Mouse (Mus musculus) layer of hippocampus, adult 18-20 months (tissue): ENCODE measurements around the gene Ltbr. TPM values are rescaled to one million over a fixed set of nuclear protein-coding genes. Genes with fewer than 3 reads are reported as not detected.

Experiments used
- DNase-seq, 2 experiments: peaks; one replicate each; pipeline ENCODE4 v3.0.0; 2022; ENCODE audit warnings: low spot score in 2 of 2
- total RNA-seq, 2 experiments: library from RNA; stranded (reverse); gene quantifications; 2 replicates each; pipeline ENCODE4 v1.2.3; 2021

Gene Ltbr
- total RNA-seq, 2 experiments from 2014 or later: 6.5 to 7.4 TPM

- DNase-seq: no peak
Observed at GRCm38 (mm10) chr6:125345625-125346024, 31.9 kb upstream of the Ltbr start.

DNA sequence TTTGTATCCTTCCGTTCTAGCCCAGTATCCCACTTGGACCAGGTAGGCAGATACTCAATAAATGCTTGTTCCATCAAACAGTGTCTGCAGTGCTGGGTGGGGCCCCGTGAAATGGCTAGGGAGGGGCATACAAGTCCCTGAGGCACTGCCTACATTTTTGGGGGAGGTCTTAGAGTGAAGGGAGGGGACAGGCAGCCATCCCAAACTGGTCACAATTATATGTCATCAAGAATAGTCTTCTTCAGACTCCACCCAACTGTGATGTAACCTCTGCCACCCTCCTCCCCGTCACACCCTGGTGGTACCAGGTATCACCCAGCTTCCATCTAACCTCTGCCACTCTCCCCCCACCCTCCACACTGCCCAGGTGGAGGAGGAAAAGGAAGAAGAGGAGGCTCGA lies 31.2 kb upstream of the Ltbr start:
- DNase-seq: no peak

DNA sequence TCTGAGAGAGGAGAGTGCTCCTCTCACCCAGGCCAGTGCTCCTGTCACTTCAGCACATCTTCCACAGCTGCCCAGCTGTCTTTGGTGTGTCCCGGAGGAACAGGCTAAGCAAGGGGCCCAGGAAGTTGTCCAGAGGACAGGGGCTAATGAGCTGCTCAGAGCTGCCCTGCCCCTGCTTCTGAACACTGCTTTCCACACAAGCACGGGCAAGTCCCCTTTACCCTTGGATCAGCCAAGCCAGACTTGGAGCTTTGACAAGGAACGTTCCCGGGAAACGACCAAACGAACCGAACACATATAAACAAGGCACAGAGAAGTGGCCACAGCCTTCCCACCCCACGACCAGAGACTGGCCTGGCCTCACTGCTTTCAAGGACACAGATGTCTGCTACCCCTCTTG lies 30.4 kb upstream of the Ltbr start:
- no peak for DNase-seq

DNA sequence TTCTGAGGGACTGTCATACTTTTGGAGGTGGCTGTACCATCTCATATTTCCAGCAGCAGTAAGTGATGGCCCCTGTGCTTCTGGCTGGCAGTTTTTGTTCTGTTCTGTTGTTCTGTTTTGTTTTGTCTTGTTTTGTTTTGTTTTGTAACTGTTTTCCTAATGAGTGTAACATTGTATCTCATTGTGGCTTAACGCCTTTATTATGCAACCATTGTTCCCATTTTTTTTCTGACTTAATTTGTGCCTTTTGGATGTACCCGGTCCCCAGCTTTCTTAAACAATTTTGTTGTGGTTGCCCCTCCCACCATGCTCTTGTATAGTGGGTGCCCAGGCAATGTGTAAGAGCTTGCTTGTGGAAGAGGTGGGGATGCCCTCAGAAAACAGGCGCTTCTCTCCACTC lies 28.5 kb upstream of the Ltbr start:
- no peak for DNase-seq

DNA sequence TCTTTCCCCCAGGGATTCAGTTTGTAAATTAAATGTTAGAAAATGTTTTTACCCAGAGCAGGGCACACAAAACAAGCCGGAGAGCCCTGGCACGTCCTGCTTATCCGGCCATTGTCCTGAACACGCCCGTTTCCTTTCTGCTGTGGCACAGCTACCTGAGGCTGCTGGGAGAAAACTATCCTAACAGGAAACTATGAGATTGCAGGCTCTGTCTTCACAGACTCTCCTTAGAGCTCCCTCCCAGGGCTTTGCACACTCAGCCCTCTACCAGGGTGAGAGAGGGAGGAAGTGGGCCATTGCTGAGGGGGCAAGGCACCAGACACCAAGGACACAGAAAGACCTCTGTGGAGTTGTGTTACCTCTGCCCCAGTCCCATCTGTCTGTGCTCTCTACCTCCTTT lies 26.6 kb upstream of the Ltbr start:
- no peak for DNase-seq

GRCm38 (mm10) chr6:125338791-125339660 lies 25.3 kb upstream of the Ltbr start:
- DNase-seq: no peak

GRCm38 (mm10) chr6:125334356-125334755 lies 20.7 kb upstream of the Ltbr start:
- DNase-seq: no peak

DNA sequence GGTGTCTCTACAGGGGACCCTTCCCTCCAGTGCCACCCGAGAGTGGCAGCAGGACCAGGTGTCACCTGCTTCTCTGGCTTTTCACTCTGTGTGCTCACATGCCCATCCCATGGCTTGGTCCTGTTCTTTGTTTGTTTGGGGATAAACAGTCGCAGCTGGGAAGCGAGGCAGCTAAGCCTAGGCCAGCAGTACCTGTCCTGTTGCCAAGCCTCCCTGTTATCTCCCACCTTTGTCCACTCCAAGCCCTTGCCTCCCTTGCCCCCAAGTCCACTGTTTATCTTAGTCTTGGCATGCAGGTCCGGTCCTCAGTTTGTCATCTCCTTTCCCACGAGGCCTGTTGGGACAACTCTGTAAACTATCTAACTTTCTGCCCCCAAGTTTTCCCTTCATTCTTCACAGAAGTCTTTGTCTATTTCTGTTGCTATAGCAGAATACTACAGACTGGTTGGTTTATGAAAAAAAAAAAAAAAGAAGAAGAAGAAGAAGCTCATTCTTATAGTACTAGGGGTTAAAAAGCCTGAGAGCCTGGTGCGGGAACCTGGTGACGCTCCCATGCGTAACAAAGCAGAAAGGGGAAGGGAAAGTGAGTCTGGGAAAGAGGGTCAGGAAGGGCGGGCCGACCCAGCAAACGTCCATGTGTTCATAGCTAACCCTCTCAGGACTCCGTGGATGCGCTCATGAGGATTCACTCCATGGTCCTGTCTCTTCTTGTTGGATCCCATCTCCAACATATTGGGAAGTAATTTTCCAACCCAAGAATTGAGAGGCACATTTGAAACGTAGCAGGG lies 19.6 kb upstream of the Ltbr start:
- DNase-seq: no peak

DNA sequence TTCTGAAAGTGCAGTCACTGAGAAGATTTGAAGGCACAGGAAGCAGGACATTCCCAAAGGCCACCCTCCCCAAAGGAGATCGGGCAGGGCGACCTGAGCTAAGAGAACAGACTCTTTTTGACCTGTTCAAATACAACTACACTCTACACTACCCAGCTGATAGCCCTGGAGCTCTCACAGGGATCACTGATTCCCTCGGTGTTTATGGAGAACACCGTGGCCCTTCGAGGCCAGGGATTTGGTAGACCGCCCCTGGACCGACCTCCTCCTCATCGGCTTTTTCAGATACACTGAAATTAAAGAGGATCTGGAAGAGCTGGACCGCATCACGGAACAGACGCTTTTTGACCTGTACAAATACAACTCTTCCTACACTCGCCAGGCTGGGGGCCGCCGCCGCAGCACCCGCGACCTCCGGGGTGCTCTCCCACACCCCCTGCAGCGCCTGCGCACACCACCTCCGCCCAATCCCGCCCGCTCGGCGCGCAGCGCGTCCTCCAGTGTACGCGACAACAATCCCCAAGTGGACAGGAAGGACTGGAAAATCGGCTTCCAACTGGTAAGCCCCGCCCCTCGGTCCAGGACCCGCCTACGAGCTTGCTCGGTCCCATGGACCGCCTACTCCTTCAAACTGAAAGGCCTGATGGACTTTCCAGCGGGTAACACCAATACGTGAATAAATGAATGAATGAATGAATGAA lies 17.1 kb upstream of the Ltbr start:
- DNase-seq: peak; percentile 36 to 70

- no peak for DNase-seq
Observed at GRCm38 (mm10) chr6:125328243-125328642, 14.6 kb upstream of the Ltbr start.

GRCm38 (mm10) chr6:125325337-125325736 lies 11.7 kb upstream of the Ltbr start:
- DNase-seq: no peak

GRCm38 (mm10) chr6:125323547-125323946 lies 9.9 kb upstream of the Ltbr start:
- DNase-seq: no peak

DNA sequence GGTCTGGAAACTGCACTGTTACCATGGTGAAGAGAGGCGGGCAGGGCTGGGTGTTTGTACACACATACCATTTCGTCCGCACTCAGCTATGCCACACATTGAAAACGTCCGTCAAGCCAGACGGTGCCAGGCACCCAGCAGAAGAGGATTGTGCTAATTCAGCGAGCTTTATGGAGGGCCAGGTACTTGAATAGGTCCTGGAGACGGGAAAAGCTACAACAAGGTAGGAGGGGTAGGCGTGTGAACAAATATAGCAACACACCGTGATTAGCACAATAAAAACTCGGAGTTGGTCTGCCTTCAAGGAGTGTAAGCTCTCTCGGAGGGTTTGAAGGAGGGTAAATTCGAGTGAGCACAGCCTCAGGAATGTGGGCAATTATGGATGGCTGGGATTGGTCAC lies 9.1 kb upstream of the Ltbr start:
- DNase-seq: peak in 1 of 2 experiments; percentile 34

DNA sequence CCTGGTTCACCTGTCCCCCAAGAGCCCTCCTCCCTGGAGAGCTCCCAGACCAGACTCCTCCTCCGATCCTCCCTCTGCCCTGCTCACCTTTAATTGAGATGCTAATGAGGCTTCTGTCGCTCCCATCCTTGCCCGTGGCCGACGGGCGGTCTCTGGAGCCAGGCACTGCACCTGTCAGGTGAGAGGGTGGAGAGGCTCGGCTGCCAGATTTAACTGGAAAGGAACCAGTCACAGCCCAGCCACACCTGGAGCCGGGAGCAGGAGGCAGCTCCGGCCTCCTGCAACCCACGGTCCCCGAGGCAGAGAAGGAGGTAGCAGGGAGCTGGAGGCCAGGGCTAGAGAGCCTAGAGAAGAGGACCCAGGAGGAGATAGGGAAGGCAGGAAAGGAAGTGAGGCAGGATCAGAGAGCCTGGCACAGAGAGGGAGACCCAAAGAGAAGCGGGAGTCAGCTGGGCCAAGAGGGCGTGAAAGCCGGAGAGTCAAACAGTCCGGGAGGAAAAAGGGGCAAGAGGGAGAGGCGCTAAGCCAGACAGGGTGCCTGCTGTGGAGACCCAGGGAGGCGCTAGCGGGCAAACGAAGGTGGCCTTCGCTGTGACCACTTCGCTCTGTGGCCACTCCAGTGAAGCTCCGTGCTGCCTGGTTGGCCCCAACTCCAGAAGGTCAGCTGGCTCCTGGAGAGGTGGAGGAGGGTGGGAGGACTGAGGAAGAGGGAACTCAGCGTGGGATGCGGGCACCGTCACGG lies 7.6 kb upstream of the Ltbr start:
- DNase-seq: no peak

DNA sequence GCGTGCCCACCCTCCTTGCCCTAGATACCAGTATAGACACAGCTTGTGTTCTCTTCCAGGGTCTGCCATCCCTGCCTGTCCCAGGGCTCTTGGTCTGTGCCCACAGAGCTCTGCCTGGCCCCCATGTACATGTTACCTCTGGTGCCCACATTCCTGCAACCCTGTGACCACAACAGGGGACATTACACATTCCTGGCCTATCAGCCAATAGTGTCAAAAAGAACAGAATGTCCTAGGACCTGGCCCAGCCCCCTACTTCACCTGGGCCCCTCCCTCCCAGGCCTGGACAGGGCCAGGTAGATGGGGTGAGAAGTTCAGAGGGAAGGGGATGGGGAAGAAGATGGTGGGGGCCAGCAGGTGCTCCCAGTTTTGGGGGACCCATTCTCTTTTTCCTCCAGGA lies 6.6 kb upstream of the Ltbr start, which contains the start of gene Scnn1a:
Gene Scnn1a, plus strand, starts transcription at position 337 of the 400 bp plus-strand sequence.
- no peak for DNase-seq

GRCm38 (mm10) chr6:125319919-125320296 lies 6.2 kb upstream of the Ltbr start:
- DNase-seq: no peak

DNA sequence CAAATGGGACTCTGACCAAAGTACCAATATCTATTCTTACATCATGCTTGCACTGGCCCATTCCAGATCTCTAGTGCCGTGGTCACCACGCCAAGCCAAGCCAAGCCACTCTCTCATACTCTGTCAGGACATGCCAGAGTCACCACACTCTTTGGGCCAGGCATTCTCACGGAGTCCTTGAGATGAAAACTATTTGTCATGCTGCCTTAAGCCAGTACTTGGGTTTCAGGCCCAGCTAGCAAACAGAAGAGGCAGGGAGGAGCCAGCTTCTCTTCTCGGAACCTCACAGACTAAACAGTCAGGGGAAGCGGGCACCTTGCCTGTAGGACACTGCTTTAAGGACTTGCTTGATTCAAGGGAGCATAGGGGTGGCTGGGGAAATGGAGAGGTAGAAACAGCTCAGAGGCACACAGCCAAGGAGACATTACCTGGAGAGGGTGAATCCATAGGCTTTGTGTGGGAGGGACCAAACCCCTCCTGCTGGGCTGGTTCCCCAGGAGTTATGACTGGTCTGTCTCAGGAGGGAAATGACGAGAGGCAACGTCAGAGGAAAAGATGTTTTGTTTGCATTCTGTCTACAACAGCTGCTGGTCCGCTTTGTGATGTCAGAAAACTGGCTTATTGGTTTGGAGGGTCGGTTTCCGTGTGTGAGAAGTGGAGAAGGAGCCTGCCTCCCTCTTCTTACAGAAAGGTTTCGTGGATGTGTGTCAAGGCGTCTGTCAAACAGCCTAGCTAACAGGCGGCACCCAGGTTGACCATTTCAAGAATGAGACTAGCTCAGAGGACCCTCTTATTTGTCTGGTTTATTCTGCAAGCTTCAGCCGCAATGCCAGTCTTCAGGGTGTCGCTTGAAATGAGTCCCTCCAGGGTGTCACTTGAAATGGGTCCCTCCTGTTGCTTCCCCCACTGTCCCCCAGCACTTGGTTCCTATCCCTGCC lies 5.6 kb upstream of the Ltbr start:
- no peak for DNase-seq

DNA sequence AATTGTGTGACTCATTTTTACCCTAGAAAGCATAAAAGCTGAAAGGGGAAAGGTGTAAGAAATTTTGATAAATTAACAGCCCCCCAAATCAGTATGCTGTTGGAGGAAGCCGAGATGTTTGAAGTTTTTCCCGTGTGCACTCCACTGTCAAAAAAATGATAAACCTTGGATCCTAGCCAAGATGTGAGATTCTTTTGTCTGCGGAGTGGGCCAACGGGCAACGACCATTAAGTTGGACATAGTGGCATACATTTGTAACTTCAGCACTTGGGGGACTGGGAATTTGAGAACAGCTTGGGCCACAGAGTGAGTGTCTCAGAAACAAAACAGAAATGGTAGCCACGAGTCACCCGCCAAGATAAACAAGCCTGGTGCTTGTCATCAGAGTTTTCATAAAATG lies 3.4 kb upstream of the Ltbr start:
- DNase-seq: no peak

DNA sequence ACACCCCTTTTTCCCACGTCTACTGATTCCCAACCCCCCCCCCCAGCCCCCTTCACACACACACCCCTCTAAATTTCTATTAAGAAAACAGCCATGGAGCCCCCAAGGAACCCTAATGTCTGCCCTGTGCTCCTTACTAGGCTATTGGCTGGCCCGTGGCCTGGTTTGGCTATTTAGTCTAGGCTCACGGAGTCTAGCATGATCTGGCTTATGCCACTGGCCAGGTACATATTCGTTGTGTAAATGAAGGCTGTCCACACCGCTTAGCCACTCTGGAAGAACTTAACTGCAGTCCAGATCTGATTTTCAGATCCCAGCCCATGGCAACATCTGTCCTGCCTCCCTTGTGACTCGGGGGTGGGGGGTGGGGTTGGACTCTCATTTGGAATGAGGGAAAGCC lies 1.1 kb upstream of the Ltbr start:
- no peak for DNase-seq

DNA sequence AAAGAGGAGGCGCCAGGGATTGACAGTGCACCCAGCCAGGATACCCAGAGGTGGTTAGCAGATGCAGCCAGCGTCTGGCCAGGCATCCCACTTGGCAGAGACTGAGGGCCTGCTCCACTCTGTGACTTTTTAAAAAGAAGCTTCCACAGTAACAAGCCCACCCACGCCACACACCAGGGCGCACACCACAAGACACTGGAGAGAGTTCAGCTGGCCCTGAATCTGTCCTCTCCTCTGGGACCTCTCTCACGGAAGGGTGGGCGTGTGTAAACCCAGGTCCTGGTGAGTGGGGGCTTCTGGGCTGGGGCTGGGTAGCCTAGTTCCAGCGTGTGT lies 512 bp upstream of the Ltbr start:
- no peak for DNase-seq
